Mouse (Mus musculus) intestine, embryonic 15.5 days (tissue): ENCODE measurements at regions not wholly inside any gene's neighbourhood (a gene's known extent, or its start where the extent isn't known, plus 50 kb on each side); places are given as distances from the start of the nearest gene placed in this dataset.
"Not testable (repeated sequence)": the region's sequence is repeated elsewhere in the genome, so short reads cannot be mapped to it uniquely, and the experiment has no call there.

Experiments
- ATAC-seq: fragments of 200-750 bp; cut with Nextera tagmentation; 2 replicates; pipeline ENCODE4 v1.8.0; 2017; ENCODE audit warnings: moderate TSS enrichment, moderate library complexity
- H3K27ac ChIP-seq: fragments of 300-500 bp; sonication (generic); 2 replicates; pipeline ENCODE4 v1.5.1; 2015; ENCODE audit warnings: mild to moderate bottlenecking, inconsistent platforms
- H3K27me3 ChIP-seq: fragments of 300-500 bp; sonication (generic); replicated peaks from 2 replicates; pipeline ENCODE4 v1.6.1; 2015; ENCODE audit warnings: inconsistent platforms
- H3K36me3 ChIP-seq: fragments of 300-500 bp; sonication (generic); 2 replicates; pipeline ENCODE4 v1.6.1; 2015; ENCODE audit warnings: inconsistent platforms
- H3K4me1 ChIP-seq: fragments of 300-500 bp; sonication (generic); replicated peaks from 2 replicates; pipeline ENCODE4 v1.6.1; 2015; ENCODE audit warnings: inconsistent platforms
- H3K4me2 ChIP-seq: fragments of 300-500 bp; sonication (generic); replicated peaks from 2 replicates; pipeline ENCODE4 v1.6.1; 2015; ENCODE audit warnings: mild to moderate bottlenecking, inconsistent platforms
- H3K4me3 ChIP-seq: fragments of 300-500 bp; sonication (generic); replicated peaks from 2 replicates; pipeline ENCODE4 v1.5.1; 2015; ENCODE audit warnings: inconsistent platforms
- H3K9ac ChIP-seq: fragments of 300-500 bp; sonication (generic); 2 replicates; pipeline ENCODE4 v1.6.1; 2015; ENCODE audit warnings: inconsistent platforms
- H3K9me3 ChIP-seq: fragments of 300-500 bp; sonication (generic); 2 replicates; pipeline ENCODE4 v1.6.1; 2016; ENCODE audit warnings: inconsistent platforms
- WGBS: fragments of 180-500 bp; shearing (Covaris S2); methylation state at CpG from one replicate; pipeline ENCODE4 v1.1.7; 2015; 5-methylcytosine and 5-hydroxymethylcytosine counted together

- no peak overlapping the region for H3K27ac ChIP-seq
- H3K4me1 ChIP-seq, result no peaks in the 10 kb centered on the region
- H3K27me3 ChIP-seq, result no peaks in the 10 kb centered on the region
- no peaks in the 10 kb centered on the region for H3K36me3 ChIP-seq
- no peak overlapping the region for H3K4me2 ChIP-seq
- no peak overlapping the region for H3K9ac ChIP-seq
- H3K9me3 ChIP-seq, result no peaks in the 10 kb centered on the region
- WGBS, result 85% methylated on average over 2 of the region's 2 CpGs
- H3K4me3 ChIP-seq, result no peak overlapping the region
- ATAC-seq, result no peak
These were observed 221.3 kb downstream of the Prdm13 start for GRCm38 (mm10) chr4:21464456-21464855.

- Histone ChIP-seq H3K9ac (no peak overlapping the region), H3K27me3 (no peaks in the 10 kb centered on the region), H3K9me3 (no peaks in the 10 kb centered on the region), H3K4me2 (no peak overlapping the region), H3K36me3 (no peaks in the 10 kb centered on the region), H3K4me3 (no peak overlapping the region), H3K27ac (no peak overlapping the region), H3K4me1 (no peaks in the 10 kb centered on the region)
- no peak for ATAC-seq
These were observed 244.5 kb downstream of the Prdm13 start for GRCm38 (mm10) chr4:21441274-21441673.

DNA sequence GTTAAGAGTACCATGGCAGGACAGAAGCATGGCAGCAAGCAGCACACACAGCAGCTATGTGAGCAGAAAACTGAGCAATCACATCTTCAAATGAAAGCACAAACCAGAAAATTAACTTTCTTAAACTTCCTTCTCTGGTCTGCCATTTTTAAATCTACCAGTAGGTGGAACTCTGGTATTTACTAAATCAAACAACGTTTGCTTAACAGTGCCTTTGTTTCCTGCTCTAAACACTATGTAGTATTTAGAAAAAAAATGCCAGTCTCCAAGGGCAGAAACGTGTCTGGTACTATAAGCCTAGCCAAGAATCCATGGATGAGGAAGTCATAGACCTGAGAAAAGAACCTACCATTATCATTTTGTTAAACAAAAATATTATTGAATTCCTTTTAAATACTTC, 249.1 kb downstream of the Prdm13 start:
- Histone ChIP-seq H3K36me3 (no peaks in the 10 kb centered on the region), H3K9ac (no peak overlapping the region), H3K27ac (no peak overlapping the region), H3K4me3 (no peak overlapping the region), H3K4me2 (no peak overlapping the region), H3K27me3 (no peaks in the 10 kb centered on the region), H3K4me1 (no peaks in the 10 kb centered on the region), H3K9me3 (no peaks in the 10 kb centered on the region)
- ATAC-seq, result no peak
- 19% methylated on average over 2 of the region's 2 CpGs for WGBS

- Histone ChIP-seq H3K9me3 (no peaks in the 10 kb centered on the region), H3K4me3 (no peak overlapping the region), H3K4me2 (no peak overlapping the region), H3K36me3 (no peaks in the 10 kb centered on the region), H3K4me1 (no peaks in the 10 kb centered on the region), H3K27me3 (no peaks in the 10 kb centered on the region), H3K27ac (no peak overlapping the region), H3K9ac (no peak overlapping the region)
- no peak for ATAC-seq
These were observed 277.9 kb downstream of the Prdm13 start for GRCm38 (mm10) chr4:21407850-21408249.

DNA sequence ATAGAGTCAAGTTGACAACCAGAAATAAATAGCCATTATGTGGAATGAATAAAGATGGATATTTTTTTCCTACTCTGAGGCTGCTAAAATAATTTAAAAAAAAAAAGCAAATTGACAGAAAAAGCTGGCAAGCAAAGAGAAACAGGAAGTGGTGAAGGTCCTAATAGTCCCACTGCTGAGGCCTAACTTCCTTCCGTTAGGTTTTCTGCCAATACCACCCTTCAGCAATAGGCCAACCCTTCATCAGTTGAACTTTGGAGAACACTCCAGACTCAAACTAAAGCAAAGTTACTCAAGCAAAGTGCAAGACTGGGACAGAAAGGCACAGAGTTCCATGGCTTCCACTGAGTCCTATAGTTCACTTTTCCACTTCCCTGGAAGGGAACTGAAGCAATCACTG, 316.4 kb downstream of the Prdm13 start:
- Histone ChIP-seq H3K27ac (no peak overlapping the region), H3K9me3 (no peaks in the 10 kb centered on the region), H3K4me2 (no peak overlapping the region), H3K4me3 (no peak overlapping the region), H3K27me3 (no peaks in the 10 kb centered on the region), H3K36me3 (no peaks in the 10 kb centered on the region), H3K4me1 (no peaks in the 10 kb centered on the region), H3K9ac (no peak overlapping the region)
- WGBS, result 78% methylated on average over 1 of the region's 1 CpGs
- ATAC-seq, result no peak

- Histone ChIP-seq H3K27ac (no peak overlapping the region), H3K27me3 (no peaks in the 10 kb centered on the region), H3K9me3 (no peaks in the 10 kb centered on the region), H3K4me2 (no peak overlapping the region), H3K4me3 (no peak overlapping the region), H3K9ac (no peak overlapping the region), H3K4me1 (no peaks in the 10 kb centered on the region), H3K36me3 (no peaks in the 10 kb centered on the region)
- 66% methylated on average over 11 of the region's 11 CpGs for WGBS
- no peak for ATAC-seq
These were observed 317.3 kb downstream of the Prdm13 start for GRCm38 (mm10) chr4:21368234-21369021.

GRCm38 (mm10) chr4:21321769-21322168, 364.0 kb downstream of the Prdm13 start:
- Histone ChIP-seq H3K4me2 (no peak overlapping the region), H3K4me1 (no peaks in the 10 kb centered on the region), H3K9ac (no peak overlapping the region), H3K27ac (no peak overlapping the region), H3K4me3 (no peak overlapping the region), H3K36me3 (no peaks in the 10 kb centered on the region), H3K9me3 (no peaks in the 10 kb centered on the region), H3K27me3 (no peaks in the 10 kb centered on the region)
- no peak for ATAC-seq
- 52% methylated on average over 1 of the region's 1 CpGs for WGBS

- H3K27me3 ChIP-seq, H3K4me2 ChIP-seq, H3K4me1 ChIP-seq, ATAC-seq, H3K4me3 ChIP-seq, H3K9me3 ChIP-seq, H3K36me3 ChIP-seq, H3K9ac ChIP-seq, H3K27ac ChIP-seq: not testable (repeated sequence)
- 79% methylated on average over 2 of the region's 2 CpGs for WGBS
These were observed 376.5 kb downstream of the Prdm13 start for GRCm38 (mm10) chr4:21309239-21309638.

- no peaks in the 10 kb centered on the region for H3K36me3 ChIP-seq
- H3K27me3 ChIP-seq, result no peaks in the 10 kb centered on the region
- H3K4me1 ChIP-seq, result no peaks in the 10 kb centered on the region
- H3K9me3 ChIP-seq, result no peaks in the 10 kb centered on the region
- H3K27ac ChIP-seq, result no peak overlapping the region
- no peak overlapping the region for H3K9ac ChIP-seq
- ATAC-seq, result no peak
- H3K4me3 ChIP-seq, result no peak overlapping the region
- no peak overlapping the region for H3K4me2 ChIP-seq
- 81% methylated on average over 3 of the region's 3 CpGs for WGBS
These were observed 378.2 kb downstream of the Prdm13 start for GRCm38 (mm10) chr4:21307476-21308011.

GRCm38 (mm10) chr4:21300141-21300540, 385.6 kb downstream of the Prdm13 start:
- H3K36me3 ChIP-seq, result no peaks in the 10 kb centered on the region

GRCm38 (mm10) chr4:21267302-21267701, 418.5 kb downstream of the Prdm13 start:
- H3K4me1 ChIP-seq, result no peaks in the 10 kb centered on the region
- 67% methylated on average over 2 of the region's 2 CpGs for whole genome bisulfite sequencing
- H3K4me2 ChIP-seq, result no peak overlapping the region
- no peaks in the 10 kb centered on the region for H3K9me3 ChIP-seq
- H3K9ac ChIP-seq, result no peak overlapping the region
- no peak for ATAC-seq
- no peak overlapping the region for H3K27ac ChIP-seq
- no peak overlapping the region for H3K4me3 ChIP-seq
- H3K27me3 ChIP-seq, result no peaks in the 10 kb centered on the region
- no peaks in the 10 kb centered on the region for H3K36me3 ChIP-seq

More at GRCm38 (mm10) chr4:21300141-21300540, 385.6 kb downstream of the Prdm13 start:
- H3K9ac ChIP-seq, result no peak overlapping the region
- no peak for ATAC-seq
- no peak overlapping the region for H3K4me3 ChIP-seq
- H3K27ac ChIP-seq, result no peak overlapping the region
- no peaks in the 10 kb centered on the region for H3K27me3 ChIP-seq
- H3K4me1 ChIP-seq, result no peaks in the 10 kb centered on the region
- H3K9me3 ChIP-seq, result no peaks in the 10 kb centered on the region
- no peak overlapping the region for H3K4me2 ChIP-seq

DNA sequence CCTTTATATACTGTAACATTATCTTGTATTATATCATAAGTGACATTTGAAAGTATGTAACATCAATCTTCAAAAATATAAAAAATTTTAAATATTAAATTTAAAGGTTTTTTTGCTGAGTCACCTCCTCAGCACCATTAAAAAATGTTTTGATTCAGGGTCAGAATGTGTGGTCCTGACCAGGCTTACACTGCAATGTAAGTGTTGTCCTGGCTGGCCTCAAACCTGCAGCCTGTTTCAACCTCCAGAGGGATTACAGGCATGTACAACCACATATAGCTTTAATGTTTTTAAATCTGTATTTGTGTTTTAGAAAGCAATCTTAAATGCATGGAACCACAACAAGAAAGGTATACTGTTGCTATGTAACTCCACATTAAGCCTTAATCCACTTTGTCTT, 418.9 kb downstream of the Prdm13 start:
- Histone ChIP-seq H3K9me3 (no peaks in the 10 kb centered on the region), H3K27me3 (no peaks in the 10 kb centered on the region), H3K4me3 (no peak overlapping the region), H3K4me1 (no peaks in the 10 kb centered on the region), H3K36me3 (no peaks in the 10 kb centered on the region), H3K9ac (no peak overlapping the region), H3K4me2 (no peak overlapping the region), H3K27ac (no peak overlapping the region)
- ATAC-seq, result no peak

GRCm38 (mm10) chr4:21250396-21250795, 435.4 kb downstream of the Prdm13 start:
- ATAC-seq, result no peak
- H3K36me3 ChIP-seq, result no peaks in the 10 kb centered on the region
- H3K4me3 ChIP-seq, result no peak overlapping the region
- no peaks in the 10 kb centered on the region for H3K4me1 ChIP-seq
- no peaks in the 10 kb centered on the region for H3K9me3 ChIP-seq
- H3K27me3 ChIP-seq, result no peaks in the 10 kb centered on the region
- H3K27ac ChIP-seq, result no peak overlapping the region
- 73% methylated on average over 2 of the region's 2 CpGs for WGBS
- H3K9ac ChIP-seq, result no peak overlapping the region
- no peak overlapping the region for H3K4me2 ChIP-seq
